Mouse (Mus musculus): ENCODE measurements around the gene Ip6k1.

The Ip6k1 gene

DNA sequence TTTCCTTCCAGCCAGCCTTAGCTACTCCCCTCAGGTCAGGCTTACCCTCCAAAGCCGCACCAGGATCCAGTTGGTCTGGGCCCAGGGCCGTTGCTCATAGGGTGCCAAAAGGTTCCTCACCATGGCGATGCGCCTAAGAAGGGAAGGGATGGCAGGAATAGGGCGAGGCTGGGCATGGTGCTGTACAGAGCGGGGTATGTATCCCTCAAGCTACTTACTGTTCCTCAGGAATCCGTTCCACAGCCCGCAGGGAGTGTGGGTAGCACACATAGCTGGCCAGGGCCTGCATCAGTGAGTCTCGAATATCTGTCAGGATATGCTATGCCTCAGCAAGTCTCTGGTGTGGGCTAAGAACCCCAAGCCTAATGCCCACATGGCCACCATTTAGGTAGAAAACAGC lies 56.0 kb downstream of the Ip6k1 start:
- DNase-seq (ENCODE audit: low read depth): no peak

DNA sequence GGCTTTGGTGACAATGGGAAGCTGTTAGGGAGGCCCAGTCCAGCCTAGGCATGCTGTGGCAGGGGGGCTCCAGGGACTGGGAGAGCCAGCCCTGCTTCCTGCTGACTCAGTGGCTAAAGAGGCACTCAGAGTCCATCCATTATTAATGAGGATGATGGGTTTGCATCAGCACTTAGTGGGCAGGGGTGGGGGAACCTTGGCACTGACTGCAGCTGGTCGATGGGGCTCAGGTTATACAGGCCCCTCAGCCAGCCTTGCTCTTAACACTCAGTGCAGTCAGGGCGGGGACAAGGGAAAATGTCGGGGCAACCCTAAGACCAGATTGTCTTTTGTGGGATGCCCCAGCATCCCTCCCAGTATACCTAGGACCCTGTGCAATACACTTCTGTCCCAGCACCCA lies 59.8 kb downstream of the Ip6k1 start:
- no peak for DNase-seq (ENCODE audit: low read depth)

DNA sequence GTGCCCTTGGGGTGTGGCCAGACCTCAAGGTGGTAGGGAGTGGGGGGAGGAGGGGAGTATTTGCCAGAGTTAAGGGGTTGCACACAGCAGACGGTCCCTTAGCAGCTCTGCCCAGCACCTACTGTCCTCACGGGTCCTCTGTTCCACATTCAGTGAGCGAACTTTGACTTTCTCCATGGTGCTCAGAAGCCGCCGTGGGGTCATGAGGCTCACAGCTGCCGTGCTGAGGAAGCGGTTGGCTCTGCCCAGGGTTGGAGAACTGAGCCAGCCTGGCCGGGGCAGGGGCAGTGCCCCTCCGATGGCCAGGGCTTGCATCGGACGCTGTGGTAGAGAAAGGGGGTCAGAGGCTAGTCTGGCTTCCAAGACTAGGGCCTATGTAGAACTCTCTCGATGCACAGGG lies 61.1 kb downstream of the Ip6k1 start:
- no peak for DNase-seq (ENCODE audit: low read depth)

DNA sequence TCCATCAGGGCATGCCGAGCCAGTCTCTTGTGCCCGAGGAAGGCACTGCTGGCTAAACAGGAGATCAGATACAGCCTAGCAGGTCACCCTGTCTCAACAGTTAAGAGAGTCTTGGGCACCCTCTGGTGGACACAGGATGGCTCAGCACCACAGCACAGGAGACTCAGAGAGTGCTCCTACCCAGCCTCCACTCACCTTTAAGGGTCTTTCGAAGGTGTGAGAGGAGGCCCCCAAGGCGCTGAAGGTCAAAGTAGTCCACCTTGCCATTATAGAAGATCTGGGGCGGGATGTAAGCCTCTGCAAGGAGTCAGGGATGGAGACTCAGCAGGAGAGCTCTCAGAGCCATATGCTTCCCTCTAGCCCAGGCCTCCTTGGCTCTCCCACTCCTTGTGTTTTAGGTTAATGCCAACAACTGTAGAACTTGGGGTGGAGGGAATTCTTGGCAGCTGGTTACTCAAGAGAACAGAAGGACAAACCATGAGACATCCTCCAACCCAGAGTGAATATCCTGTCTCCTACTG lies 63.2 kb downstream of the Ip6k1 start:
- DNase-seq (ENCODE audit: low read depth): peak; percentile 55

DNA sequence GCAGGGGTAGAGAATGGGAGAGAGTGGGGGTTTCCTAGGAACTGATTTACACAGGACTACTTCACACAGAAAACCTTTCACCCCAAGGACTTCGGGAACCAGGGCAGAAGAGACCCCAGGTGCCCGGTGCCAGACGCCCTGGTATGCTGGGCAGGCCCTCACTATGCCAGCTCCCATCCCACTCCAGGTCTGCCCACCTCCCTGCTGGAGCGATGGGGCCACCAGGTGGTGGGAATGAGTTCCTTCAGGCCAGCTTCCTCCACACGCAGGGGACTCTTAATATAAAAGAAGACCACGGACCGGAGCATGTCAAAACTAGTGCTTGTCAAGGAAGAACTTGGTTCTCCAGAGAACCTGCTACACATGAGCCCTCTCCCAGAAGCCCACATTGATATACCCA lies 64.9 kb downstream of the Ip6k1 start:
- no peak for DNase-seq (ENCODE audit: low read depth)

DNA sequence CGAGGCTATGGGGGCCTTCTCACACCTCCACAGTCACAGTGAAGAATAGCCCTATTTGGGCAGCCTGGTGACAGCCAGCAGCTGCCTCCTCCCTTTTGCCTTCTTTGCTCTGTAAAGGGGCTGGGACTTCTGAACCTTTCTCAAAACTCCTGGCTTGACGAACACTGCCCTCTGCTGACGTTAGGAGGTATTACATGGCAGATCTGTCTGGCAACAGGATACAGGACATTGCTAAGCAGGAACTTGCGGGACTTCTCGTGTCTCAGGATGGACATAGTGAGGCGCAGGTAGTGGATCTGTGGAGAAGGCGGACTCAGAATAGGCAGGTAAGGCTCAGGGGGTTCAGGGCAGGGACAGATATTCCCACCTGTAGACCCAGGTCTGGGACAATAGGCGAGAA lies 65.6 kb downstream of the Ip6k1 start:
- DNase-seq (ENCODE audit: low read depth): peak; percentile 90

DNA sequence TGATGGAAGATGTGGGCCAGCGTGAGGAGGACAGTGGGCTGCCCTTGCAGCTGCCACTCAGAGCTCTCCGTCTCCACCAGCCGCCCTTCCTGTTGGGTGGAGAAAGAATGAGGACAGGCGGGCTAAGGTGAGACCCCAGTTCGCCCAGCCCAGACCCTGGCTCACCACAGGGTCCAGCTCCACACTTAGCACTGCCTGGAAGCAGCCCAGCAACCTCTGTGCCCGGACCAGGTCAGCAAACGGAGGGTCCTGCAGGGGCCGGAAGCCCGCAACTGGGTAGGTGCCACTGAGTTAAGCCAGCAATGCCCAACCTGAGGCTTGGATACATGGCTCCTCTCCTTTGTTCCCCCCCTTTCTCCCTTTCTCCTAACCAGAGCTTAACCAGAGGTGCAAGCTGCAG lies 66.7 kb downstream of the Ip6k1 start:
- no peak for DNase-seq (ENCODE audit: low read depth)

DNA sequence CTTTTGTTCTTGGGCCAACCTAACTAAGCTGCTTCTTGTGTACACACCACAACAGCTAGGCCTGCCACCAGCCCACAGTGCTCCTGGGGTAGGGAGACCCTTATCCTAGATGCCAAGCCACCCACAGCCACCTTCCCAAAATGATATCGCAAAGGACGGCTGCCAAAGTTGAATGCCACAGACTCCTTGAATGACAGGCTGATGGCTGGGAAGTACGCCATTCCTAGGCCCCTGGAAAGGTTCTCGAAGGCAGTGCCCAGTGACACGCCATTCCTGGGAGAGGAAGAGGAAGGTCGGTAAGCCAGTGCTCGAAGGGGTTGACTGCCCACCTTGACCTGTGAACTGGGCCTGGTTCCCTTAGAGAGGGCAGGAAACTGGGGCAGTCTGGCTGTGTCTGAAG lies 67.2 kb downstream of the Ip6k1 start:
- DNase-seq (ENCODE audit: low read depth): no peak

DNA sequence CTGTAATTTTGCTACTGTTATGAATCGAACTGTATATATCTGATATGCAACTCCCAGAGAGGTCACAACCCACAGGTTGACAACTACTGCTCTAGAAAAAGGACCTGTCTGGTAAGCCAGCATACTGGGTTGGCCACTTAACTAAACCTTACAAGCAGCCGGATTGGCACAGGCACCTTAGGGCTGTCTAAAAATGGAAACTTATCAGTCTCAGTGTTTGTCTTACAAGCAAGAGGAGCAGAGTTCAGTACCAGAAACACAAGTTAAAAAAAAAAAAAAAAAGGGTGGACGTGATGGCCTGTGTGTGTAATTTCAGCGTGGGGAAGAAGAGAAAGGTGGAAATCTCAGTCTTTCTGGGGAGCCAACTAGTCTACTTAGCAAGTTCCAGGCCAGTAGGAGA lies 69.5 kb downstream of the Ip6k1 start:
- DNase-seq (ENCODE audit: low read depth): no peak

DNA sequence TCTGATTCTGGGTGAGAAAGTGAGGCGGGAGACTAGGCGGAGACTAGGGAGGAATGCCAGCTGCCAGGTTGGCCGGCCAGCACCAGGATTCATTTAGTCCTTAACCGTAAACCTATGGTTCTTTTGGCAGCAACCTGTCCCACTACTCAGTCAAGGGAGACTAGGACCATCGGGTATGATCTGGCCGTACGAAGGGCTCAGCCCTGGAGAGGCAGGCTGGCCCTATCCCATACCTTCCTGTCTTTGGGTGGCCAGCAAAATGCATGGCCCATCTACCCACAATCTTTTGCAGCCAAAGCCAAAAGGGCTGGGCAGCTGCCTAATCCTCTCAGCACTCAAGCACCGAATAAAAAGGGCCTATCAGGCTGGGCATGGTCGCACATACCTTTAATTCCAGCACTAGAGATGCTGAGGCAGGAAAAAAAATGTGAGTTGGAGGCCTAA lies 70.2 kb downstream of the Ip6k1 start:
- DNase-seq (ENCODE audit: low read depth): no peak

DNA sequence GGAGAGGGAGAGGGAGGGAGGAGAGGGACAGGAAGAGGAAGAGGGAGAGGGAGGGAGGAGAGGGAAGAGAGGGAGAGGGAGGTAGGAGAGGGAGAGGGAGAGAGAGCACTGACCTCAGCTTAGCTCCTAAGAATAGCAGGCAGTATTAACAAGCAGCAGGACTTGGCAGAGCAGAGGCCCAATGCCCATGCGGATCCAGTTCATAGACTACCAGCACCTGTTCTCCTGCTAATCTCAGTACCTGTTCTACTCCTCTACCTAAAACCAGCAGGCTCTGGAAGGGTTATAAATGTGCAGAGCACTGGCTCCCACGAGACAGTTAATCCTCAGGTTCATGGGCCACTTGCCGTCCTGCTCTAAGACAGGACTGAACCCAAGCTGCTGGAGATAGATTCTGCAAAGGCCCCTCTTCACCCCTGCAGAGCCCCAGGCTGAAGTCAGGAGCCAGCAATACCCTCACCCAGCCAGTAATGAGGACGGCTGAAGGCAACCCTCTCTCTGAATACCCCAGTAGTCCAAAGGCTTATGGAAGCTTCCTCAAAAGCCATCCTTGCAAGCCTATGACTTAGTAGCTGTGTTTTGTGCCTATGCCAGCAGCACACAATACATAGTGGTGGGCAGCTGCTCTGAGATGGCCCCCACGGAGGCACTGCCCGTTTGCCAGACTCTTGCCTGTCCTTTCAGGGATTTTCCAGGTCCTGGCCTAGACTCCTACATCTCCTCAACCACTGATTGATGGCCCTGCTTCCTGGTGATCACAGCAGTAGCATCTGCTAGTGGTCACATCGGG lies 71.0 kb downstream of the Ip6k1 start:
- no peak for DNase-seq (ENCODE audit: low read depth)

DNA sequence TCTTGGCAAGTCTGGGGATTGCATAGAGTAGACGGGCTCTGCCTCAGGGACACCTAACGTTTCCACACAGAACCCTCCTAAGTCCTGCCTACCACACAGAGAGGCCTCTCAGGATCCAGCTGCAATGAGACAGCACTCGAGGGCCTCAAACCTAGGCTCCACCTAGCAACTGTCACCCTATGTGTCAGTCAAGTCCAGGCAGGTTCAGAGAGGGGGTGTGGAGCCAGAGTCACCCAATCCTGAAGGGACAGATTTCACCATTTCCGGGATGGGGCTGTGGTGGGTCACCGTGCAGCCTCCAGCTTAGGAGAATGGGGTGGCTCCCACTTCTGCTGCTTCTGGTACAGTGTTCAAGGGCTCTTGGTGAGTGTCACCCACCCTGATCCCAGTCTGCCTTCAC lies 77.9 kb downstream of the Ip6k1 start, which contains the start of gene Mst1:
Mst1 (plus strand) TSS at position 269 of the 400 bp plus-strand sequence.
- DNase-seq (ENCODE audit: low read depth): no peak

DNA sequence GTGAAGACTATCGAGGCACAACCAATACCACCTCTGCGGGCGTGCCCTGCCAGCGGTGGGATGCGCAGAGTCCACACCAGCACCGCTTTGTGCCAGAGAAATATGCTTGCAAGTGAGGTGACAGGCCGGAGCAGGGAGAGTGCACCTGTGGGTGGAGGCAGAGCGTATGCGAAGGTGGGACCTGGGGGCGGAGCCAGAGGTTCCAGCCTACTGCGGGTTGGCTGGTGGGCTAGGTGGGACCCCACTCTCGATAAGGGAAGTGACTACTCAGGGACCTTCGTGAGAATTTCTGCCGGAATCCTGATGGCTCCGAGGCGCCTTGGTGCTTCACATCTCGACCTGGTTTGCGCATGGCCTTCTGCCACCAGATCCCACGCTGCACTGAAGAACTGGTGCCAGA lies 80.2 kb downstream of the Ip6k1 start:
- peak; percentile 26 for DNase-seq (ENCODE audit: low read depth)

DNA sequence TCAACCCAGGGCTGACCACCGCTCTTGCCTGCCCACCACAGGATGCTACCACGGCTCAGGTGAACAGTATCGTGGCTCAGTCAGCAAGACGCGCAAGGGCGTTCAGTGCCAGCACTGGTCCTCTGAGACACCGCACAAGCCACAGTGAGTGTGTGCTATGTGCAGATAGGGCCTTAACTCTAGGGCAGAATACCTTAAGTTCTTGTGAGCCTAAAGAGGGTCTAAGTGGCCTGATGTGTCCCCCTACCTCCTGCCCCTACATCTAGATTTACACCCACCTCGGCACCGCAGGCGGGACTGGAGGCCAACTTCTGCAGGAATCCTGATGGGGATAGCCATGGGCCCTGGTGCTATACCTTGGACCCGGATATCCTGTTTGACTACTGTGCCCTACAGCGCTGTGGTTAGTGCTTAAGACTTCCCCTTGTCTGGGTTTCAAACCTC lies 80.7 kb downstream of the Ip6k1 start, which contains the start of gene Rnf123:
Rnf123 (minus strand) TSS at position 359 of the 444 bp plus-strand sequence.
- DNase-seq (ENCODE audit: low read depth): peak; percentile 73

DNA sequence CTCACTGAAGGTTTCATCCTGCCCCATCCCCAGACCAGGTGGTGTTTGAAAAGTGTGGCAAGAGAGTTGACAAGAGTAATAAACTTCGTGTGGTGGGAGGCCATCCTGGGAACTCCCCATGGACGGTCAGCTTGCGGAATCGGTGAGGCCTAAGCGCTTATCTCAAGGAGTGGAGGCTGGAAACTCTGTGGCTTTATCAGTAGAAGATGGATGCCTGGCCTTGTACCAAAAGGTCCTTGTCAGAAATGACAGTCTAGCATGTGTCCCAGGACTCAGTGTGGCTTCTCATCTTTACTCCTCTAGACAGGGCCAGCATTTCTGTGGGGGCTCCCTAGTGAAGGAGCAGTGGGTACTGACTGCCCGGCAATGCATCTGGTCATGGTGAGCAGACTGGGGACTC lies 81.3 kb downstream of the Ip6k1 start:
- no peak for DNase-seq (ENCODE audit: low read depth)

DNA sequence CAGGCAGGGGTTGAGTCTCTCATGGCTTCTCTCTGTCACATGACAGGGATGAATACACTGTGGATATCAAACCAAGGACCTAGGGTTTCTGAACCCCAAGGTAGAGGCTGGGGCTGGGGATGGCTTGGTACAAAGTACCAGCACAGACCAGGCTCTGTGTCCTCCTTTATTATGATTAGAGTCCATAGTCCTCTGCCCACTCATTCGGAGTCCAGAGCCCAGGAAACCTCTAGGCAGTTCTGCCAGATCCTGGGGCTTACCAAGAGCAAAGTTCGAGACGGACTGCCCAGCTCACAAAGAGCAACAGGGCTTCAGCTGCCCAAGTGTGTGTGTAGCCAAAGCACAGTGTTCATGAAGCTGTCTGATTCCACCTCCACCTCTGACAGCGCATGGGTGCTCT lies 83.0 kb downstream of the Ip6k1 start:
- DNase-seq (ENCODE audit: low read depth): no peak

DNA sequence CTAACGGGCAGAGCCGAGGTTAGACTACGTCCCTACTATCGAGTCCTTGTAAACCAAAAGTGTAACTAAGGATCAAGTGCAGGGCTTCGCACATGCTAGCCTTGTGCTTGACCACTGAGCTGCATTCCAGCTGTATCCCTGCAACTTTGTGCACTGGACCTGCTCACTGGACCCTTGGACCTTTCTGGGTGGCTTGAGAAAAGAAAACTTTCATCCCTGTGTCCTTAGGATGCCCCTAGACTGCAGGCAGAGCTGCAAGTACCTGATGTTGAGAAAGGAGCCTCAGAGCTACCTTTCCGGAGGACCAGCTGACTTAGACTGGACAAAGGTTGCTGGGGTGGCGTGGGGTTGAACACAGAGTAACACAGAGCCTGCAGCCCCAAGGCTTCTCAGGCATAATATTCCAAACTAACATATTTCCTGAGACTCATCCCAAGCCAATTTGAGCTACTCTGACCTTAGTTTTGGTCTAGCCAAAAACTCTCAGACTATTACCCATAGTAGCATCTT lies 88.4 kb downstream of the Ip6k1 start:
- DNase-seq (ENCODE audit: low read depth): no peak

DNA sequence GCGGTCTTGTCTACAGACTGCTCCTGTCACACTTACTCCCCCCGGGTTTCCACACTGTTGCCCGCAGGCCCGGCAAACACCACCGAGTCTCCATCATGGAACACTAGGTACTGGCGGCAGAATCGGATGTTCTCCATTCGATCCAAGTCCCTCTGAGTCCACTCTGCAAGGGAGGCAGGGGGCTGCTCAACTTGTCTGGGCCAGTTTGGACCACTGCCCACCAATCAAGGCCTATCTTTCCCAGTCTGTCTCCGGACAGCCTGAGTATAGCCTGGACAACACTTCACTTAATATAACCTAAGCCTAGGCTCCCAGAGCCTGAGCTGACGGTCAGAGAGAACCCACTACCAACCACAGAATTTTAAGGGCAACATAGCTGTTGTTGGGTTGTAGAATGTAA lies 91.3 kb downstream of the Ip6k1 start:
- DNase-seq (ENCODE audit: low read depth): no peak

DNA sequence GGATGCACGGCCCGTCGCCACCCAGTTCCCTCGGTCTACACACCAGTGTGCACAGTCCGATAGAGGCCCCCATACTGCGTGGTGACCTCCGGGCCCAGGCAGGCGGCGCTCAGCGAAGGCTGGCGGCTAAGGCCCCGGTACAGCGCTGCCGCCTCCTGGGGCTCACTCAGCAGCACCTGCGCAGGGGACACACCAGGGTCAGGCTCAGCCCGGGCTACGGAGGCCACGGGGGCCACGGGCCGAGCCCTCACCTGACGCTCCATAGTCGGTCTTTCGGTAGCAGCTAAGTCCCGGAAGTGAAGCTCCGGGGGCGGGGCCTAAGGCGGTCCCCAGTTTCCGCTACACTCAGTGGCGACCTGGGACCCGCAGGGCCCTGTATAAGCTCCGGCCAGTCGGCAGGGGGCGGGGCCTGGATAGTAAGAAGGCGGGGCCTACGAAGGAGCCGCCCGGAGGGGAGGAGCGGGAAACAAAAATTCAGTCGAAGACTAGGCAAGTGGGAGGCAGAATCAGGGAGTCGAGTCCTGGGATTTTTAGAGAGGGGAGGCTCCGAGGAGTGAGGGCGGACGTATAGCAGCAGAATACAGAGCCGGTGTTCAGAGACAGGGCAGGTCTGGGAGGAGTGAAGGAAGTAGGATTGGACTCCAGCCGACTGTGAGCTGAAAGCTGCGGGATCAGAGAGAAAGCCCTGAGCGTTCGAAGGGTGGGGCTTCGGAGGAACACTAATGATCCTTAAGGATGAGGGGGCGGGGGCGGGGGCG lies 92.1 kb downstream of the Ip6k1 start, which contains the start of gene Apeh:
Apeh (minus strand) TSS at position 423 of the 758 bp plus-strand sequence.
- peak; percentile 95 for DNase-seq (ENCODE audit: low read depth)

DNA sequence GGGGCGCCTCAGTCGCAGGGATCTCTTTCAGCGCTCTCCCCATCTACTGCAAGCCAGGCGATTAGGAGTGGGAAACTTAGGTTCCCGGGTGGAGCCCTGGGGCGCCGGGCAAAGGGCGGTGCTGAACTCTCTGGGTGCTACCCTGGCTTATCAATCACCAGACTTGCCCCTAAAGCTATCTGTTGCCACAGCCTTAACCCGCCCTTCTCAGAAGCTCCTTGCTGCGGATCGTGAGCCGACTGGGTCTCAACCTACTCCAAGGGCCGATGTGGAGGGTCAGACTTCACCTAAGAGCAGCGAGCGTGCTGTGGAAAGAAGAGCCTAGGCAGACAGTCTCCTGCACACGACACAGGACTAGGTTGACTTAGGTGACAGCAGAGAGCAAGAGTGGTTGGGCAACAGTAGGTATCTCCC lies 92.7 kb downstream of the Ip6k1 start:
- peak; percentile 54 for DNase-seq (ENCODE audit: low read depth)

DNA sequence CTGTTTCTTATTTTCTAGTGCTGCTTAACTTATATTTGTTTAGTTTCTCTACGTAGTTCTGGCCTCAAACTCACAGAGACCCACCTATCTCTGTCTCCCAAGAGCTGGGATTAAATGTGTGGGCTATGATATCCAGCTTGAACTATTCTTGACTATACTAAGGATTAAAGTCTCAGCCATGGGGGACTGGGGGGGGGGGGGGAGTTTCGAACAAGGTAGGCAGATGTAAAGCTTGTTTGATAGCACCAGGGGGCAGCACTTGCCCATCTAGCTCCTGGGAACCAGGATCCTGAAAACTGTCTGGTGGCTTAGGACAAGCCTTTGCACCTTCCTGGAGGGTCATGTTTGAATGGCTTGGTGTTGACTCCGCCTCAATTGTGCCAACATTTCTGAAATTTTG lies 93.2 kb downstream of the Ip6k1 start:
- DNase-seq (ENCODE audit: low read depth): peak; percentile 86

DNA sequence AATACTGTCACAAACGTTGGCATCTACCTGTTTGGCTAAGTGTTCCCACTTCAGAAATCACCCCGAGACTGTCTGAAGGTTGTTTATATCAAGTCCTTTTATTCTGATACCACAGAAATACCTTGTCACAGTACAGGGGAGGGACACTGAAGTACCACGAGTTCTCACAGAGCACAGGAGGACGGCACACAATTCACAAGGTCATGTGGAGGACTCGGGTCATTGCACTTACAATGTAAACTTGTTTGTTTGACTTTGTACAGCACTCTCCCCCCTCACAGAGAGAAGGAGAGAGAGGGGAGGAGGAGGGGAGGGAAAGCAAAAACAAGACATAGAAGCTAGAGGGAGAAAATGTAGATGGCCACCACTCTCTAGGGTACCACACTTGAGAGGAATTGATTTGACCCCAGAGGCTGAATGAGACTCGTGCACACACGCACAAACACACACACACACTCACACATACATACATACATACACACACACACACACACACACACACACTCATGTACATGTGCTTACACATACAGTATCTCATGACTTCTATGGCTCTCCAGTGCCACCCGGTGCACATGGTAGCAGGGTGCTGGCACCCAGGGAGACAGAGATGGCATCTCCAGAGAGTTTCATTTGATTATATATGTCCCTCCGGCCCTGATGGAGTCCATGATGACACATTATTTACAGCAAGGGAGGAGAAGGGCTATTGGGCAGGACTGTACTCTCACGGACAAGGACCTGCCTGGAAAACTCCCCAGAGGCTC lies 93.8 kb downstream of the Ip6k1 start:
- DNase-seq (ENCODE audit: low read depth): no peak
